Mouse (Mus musculus) heart, adult 11 months (tissue): ENCODE data around the gene Lipa.

ENCODE experiments used
- DNase-seq: peaks from one replicate; pipeline ENCODE4 v3.0.0; 2022

Gene Lipa

GRCm38 (mm10) chr19:34521978-34522377 is 5.3 kb downstream of the Lipa start:
- peak; percentile 79 for DNase-seq

- no peak for DNase-seq
These were observed 5.9 kb downstream of the Lipa start for GRCm38 (mm10) chr19:34521361-34521760.

- no peak for DNase-seq
These were observed 7.2 kb downstream of the Lipa start for GRCm38 (mm10) chr19:34520051-34520450.

- peak; percentile 82 for DNase-seq
These were observed 7.6 kb downstream of the Lipa start for GRCm38 (mm10) chr19:34519646-34520045.

DNA sequence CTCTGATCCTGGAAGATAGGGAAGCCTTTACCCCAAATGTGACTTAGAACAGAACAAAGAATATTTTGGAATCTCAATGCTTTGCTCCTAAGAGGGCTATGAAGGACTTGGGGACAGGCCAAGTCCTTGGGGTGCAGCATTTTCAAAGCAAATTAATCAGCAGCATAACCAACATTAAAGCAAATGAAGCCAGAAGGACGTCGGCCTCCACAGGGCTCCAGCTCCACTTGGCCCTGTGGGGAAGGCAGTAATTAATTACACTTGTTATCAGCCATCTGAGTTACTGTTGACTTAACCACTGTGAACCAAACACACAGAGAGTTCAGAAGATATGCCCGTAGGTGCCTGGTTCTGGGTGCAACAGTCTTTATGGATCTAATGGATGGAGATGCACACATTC is 8.5 kb downstream of the Lipa start:
- DNase-seq, result no peak

DNA sequence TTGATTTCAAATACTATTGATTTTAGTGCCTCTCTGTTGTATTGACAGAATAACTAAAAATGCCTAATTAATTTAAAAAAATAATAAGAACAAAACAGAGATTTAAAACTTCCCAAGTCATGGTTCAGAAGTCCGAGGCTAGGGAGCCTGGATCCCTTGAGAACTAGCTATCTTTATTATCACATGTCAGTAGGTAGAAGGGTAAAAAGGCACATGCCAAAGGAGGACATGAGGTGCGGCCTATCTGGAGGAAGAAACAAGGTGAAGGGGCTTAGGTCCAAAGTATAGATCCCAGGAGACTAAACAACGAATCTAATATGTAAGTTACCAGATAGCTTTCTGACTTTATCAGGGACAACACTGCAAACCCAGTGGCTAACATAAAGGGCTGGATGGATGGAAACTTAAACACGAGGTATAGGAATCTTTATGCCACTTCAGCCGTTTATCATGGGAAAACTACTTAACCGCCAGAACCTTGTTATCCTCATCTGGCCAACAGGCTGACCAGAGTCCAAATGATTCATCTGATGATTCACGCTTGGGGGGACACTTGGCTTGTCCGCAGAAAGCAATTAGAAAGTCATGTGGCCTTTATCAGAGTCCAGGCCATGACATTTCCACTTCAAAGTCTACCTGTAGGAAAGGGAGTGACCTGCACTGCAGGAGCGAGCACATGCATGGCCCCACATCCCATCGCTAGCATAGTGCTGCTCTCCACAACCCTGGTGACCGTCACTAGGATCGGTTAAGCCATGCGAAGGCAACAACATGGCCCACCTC is 9.3 kb downstream of the Lipa start:
- peak; percentile 88 for DNase-seq

- no peak for DNase-seq
These were observed 10.1 kb downstream of the Lipa start for GRCm38 (mm10) chr19:34517197-34517596.

GRCm38 (mm10) chr19:34516346-34516745 is 10.9 kb downstream of the Lipa start:
- DNase-seq, result no peak

- peak; percentile 97 for DNase-seq
These were observed 11.6 kb downstream of the Lipa start for GRCm38 (mm10) chr19:34515681-34516080.

- peak; percentile 81 for DNase-seq
These were observed 15.7 kb downstream of the Lipa start for GRCm38 (mm10) chr19:34511528-34511927.

- peak; percentile 90 for DNase-seq
These were observed 16.6 kb downstream of the Lipa start for GRCm38 (mm10) chr19:34510717-34511116.

DNA sequence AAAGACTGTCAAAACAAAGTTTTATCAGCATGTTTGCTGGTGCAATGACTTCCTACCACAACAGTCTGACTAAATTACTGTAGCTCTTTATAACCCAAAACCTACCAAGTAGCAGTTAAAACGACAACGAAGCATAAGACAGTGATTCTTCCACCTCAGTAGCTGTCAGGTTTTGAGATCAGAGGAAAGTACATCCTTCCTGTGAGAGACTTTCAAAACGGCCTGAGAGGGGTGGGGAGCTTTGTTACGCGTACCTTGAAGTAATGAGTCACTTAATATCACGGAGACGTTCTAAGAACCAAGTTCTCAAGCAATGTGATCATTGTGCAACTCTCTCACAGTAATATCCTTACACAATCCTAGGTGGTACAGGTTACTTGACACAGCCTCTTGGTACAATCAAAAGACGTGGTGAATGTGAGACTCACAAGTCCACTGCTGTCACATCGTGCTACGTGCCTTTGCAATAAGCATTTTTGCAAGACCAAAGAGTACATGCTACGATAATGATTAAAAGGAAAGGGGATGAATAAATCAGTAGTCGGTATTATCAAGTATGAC is 22.0 kb downstream of the Lipa start:
- DNase-seq, result peak; percentile 15

GRCm38 (mm10) chr19:34500763-34501162 is 26.5 kb downstream of the Lipa start:
- peak; percentile 98 for DNase-seq

GRCm38 (mm10) chr19:34496353-34496752 is 30.9 kb downstream of the Lipa start:
- DNase-seq, result peak; percentile 81

- peak; percentile 54 for DNase-seq
These were observed 33.4 kb downstream of the Lipa start for GRCm38 (mm10) chr19:34493859-34494258.

DNA sequence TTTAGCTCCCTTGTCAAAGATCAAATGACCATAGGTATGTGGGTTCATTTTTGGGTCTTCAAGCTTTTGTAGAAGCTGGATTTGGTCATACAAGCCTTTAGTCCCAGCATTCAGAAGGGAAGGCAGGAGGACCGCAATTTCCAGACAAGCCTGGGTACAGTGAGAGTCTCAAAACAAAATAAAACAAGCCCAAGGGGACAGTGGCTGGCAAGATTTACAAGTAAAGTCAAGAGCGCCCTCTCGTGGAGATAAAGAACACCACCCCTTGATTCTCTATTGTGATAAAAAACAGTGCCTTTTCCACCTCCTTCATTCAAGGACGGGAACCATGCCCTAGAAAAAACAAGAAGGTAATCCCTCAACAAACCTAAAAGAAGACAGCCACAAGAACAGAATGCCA is 43.7 kb downstream of the Lipa start:
- peak; percentile 93 for DNase-seq

DNA sequence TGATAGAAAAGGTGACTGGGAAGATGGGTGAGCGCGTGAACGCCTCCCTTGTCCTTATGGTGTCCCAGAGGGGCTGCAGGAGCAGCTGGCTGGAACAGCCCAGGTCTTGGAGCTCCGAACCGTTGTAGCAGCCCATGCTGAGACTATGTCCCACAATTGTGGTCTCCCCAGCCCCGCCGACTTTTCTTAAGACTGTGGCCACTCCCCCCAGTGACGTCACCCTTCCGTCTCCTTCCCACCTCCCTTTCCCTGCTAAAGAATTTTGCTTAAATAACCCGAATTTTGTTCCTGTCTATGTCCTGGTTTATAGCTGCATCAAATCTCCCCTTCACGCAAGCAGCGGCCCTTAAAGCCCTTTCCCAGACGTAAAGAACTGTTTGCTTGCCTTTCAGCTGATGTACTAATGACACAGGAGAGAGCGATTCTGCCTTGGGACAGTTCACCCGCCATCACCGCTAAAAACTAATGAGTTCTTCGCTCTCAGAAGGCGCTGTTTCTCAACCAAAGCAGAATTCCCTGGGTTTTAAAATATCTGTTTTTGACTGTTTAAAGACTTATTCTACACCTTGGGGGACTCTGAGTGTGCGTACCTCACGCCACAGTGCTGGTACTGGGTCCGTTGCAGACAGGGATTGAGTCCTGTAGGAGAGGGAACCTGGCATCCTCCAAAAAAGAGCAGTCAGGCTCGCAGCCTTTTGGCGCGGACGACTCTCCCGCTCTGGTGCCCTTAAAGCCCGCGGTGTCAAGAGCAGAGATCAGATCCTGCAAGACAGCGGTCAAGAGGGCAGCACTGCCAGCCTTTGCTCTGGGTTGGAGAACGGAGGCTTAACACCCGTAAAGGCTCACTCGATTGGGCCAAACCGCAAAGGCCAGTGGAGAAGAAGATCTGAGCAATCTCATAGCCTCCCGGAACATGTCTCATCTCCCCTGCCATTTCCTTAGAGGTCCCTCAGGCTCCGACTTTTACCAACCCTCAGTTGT is 52.0 kb downstream of the Lipa start, which contains the start of gene Ch25h:
Gene Ch25h, minus strand, starts transcription at position 174 of the 981 bp plus-strand sequence.
- peak; percentile 98 for DNase-seq

DNA sequence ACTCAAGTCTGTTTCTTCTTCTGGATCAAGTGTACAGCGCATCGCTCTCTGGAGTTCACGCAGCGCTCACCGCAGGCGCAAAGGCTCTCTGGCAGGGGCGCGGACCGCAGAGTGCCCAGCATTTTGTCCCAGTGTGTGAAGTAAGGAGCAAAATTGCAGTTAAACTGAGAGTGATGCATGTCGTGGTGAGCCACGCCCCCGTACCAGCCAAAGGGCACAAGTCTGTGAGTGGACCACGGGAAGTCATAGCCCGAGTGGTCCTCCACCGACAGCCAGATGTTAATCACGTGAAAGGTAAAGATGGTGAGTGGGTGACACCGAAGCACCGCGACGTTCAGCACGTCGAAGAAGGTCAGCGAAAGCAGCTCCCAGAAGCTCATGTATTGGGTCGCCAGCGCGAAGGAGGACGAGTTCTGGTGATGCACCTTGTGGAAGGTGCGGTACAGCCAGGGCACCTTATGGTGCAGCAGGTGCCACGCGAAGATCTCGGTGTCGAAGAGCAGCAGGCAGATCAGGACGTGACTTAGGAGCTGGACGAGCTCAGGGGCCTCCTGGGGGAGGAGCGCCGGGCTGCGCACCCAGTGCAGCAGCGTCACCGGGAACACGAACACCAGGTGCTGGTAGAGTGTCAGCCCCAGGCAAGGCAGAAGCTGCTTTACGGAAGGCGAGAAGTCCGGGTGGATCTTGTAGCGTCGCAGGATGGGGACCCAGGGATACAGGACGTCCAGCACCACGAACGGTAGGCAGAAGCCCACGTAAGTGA is 52.9 kb downstream of the Lipa start:
- peak; percentile 90 for DNase-seq

GRCm38 (mm10) chr19:34471703-34472102 is 55.6 kb downstream of the Lipa start:
- no peak for DNase-seq

DNA sequence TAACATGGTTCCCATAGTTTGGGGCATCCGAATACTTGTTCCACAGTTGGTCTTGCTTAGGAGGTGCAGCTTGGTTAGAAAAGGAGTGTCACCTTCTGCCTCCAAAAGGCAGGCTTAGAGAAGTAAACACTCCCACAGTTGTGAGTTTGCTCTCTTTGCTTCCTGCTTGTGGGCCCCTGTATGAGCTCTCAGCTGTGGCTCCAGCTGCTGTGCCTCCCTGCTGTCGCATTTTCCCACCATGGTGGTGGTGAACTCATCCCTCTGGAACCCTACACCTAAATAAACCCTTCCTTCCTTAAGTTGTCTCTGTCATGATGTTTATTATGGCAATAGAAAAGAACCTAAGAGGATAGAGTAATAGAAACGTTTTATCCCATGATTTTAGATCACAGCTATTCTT is 58.5 kb downstream of the Lipa start:
- DNase-seq, result no peak

GRCm38 (mm10) chr19:34468216-34468615 is 59.1 kb downstream of the Lipa start:
- DNase-seq, result no peak

GRCm38 (mm10) chr19:34464453-34464852 is 62.8 kb downstream of the Lipa start:
- DNase-seq, result peak; percentile 92
